Mouse (Mus musculus) lung, postnatal 0 days (tissue): ENCODE data around the gene Ablim2. TPM values are rescaled to one million over a fixed set of nuclear protein-coding genes. Genes with fewer than 3 reads are reported as not detected.

ENCODE experiments used
- ATAC-seq: fragments of 200-750 bp; cut with Nextera tagmentation; 2 replicates; pipeline ENCODE4 v1.8.0; 2017; ENCODE audit warnings: moderate library complexity
- DNase-seq: peaks from one replicate; pipeline ENCODE4 v3.0.0-alpha.2; 2016; ENCODE audit warnings: low spot score
- H3K27ac ChIP-seq: fragments of 300-500 bp; sonication (generic); 2 replicates; pipeline ENCODE4 v1.5.1; 2014; ENCODE audit warnings: antibody characterized with exemption, mild to moderate bottlenecking, low read length, mixed read lengths
- H3K27me3 ChIP-seq: fragments of 300-500 bp; sonication (generic); replicated peaks from 2 replicates; pipeline ENCODE4 v1.6.1; 2014; ENCODE audit warnings: low read length, mixed read lengths; ENCODE audit not compliant: insufficient read depth
- H3K36me3 ChIP-seq: fragments of 300-500 bp; sonication (generic); 2 replicates; pipeline ENCODE4 v1.6.1; 2014; ENCODE audit warnings: low read length, mixed read lengths; ENCODE audit not compliant: insufficient read depth
- H3K4me1 ChIP-seq: fragments of 300-500 bp; sonication (generic); 2 replicates; pipeline ENCODE4 v1.6.1; 2014; ENCODE audit warnings: antibody characterized with exemption, low read depth, low read length, mixed read lengths; ENCODE audit not compliant: insufficient read depth
- H3K4me2 ChIP-seq: fragments of 300-500 bp; sonication (generic); replicated peaks from 2 replicates; pipeline ENCODE4 v1.6.1; 2014; ENCODE audit warnings: low read depth, mild to moderate bottlenecking, low read length, moderate library complexity, mixed read lengths
- H3K4me3 ChIP-seq: fragments of 300-500 bp; sonication (generic); 2 replicates; pipeline ENCODE4 v1.5.1; 2014; ENCODE audit warnings: low read depth, low read length
- H3K9ac ChIP-seq: fragments of 300-500 bp; sonication (generic); replicated peaks from 2 replicates; pipeline ENCODE4 v1.6.1; 2014; ENCODE audit warnings: low read depth, mild to moderate bottlenecking
- H3K9me3 ChIP-seq: fragments of 300-500 bp; sonication (generic); 2 replicates; pipeline ENCODE4 v1.6.1; 2016; ENCODE audit warnings: low read length, mixed read lengths
- CTCF ChIP-seq: IDR thresholded peaks from 2 replicates; pipeline ENCODE4 v1.5.1; 2016; ENCODE audit warnings: antibody characterized with exemption, mild to moderate bottlenecking
- EP300 ChIP-seq: IDR thresholded peaks from 2 replicates; pipeline ENCODE4 v1.6.1; 2016; ENCODE audit warnings: antibody characterized with exemption, mild to moderate bottlenecking, control low read depth
- WGBS: fragments of 180-500 bp; shearing (Covaris S2); extraction: QIAGEN DNeasy Blood & Tissue Kit; methylation state at CpG from one replicate; pipeline ENCODE4 v1.1.7; 2014; 5-methylcytosine and 5-hydroxymethylcytosine counted together
- polyA plus RNA-seq: library from polyadenylated mRNA; unstranded; fragments of >200 nt; fragmentation: Nextera tagmentation; extraction: Ambion mirVana; gene quantifications from 2 replicates; pipeline ENCODE4 v1.2.1, GENCODE M21; 2015

Gene Ablim2
- polyA plus RNA-seq, 1 experiment from 2014 or later, result 0.74 TPM

DNA sequence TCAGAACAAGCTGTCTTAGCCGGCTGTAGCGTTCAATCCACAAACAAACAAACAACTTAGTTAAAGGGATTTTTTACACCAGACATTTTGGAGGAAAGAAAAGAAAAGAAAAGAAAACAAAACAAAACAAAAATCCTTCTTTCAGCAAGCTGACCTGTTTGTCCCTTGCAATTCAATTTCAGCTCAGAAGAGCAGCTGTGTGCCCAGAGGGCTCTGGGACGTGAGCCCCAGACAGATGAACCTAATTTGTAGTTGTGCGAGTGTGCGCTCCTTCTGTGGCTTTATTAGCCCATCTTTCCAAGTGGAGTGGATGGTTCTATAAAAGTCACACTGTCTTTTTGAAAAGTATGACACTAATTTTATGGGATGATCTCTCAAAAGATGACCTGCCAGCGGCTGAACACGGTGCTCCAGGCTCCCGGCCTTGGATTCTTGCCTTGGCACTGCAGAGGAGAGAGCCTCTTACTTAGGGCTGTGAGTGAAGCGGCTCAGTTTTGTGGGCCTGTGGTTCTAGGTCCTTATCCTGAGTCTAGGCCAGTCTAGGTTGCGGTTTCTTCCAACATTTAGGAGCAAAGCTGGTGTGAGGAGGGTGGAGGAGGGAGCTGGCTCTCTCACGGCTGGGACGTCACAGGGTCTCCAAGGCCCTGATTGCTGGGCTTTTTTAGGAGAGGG, 158.1 kb downstream of the Ablim2 start:
- Histone ChIP-seq H3K27me3 (no peaks in the 10 kb centered on the region), H3K9ac (no peak overlapping the region), H3K9me3 (no peaks in the 10 kb centered on the region), H3K4me1 (peaks cover 7% of the 10 kb centered on the region), H3K4me2 (no peak overlapping the region), H3K36me3 (no peaks in the 10 kb centered on the region), H3K4me3 (no peak overlapping the region), H3K27ac (no peak overlapping the region)
- ATAC-seq (no peak), DNase-seq (no peak)
- 87% methylated on average over 12 of the region's 12 CpGs for WGBS
- no peak for TF ChIP-seq EP300
- no peak for TF ChIP-seq CTCF

DNA sequence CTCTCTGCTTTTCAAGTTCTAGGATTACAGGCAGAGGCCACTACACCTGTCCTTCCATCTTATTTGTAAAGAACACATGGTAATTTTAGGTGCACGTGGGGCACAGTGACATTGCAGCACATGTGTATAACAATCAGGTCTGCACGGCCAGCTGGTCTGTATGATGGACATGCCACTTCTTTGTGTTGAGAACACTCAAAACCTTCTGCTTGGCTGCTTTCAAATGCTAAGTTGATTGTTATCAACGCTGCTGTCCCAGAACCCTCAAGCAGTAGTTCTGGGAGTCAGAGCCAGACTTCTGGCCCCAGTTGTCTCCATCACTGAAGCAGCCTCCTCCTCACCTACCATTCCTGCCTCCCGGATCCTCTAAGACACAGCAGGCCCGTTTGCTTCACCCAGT, 159.0 kb downstream of the Ablim2 start:
- 71% methylated on average over 5 of the region's 5 CpGs for WGBS
- Histone ChIP-seq H3K9ac (no peak overlapping the region), H3K4me2 (no peak overlapping the region), H3K36me3 (no peaks in the 10 kb centered on the region), H3K27me3 (no peaks in the 10 kb centered on the region), H3K9me3 (no peaks in the 10 kb centered on the region), H3K27ac (no peak overlapping the region), H3K4me1 (peaks cover 14% of the 10 kb centered on the region), H3K4me3 (no peak overlapping the region)
- no peak for TF ChIP-seq EP300
- TF ChIP-seq CTCF, result no peak
- DNase-seq (no peak), ATAC-seq (no peak)

DNA sequence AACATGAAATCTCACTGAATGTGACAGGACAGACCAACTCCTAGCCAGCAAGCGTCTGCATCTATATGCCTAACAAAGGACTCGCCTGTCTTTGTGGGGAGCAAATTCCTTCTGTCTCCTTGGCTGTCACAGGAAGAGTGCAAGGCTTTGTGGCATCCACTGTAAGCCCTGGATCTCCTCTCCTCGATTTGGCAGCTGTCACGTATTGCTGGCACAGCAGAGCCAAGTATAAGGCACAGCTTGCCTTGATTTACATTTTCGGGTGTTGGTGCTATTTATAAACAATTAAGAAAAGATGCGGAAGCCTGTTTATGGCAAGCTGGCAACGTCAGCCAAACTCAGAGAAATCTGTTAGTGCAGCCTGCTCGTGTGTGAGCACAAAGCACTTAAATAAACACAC, 160.7 kb downstream of the Ablim2 start:
- H3K27me3 ChIP-seq, result no peaks in the 10 kb centered on the region
- no peak overlapping the region for H3K4me2 ChIP-seq
- no peaks in the 10 kb centered on the region for H3K36me3 ChIP-seq
- no peaks in the 10 kb centered on the region for H3K9me3 ChIP-seq
- no peak overlapping the region for H3K4me3 ChIP-seq
- H3K27ac ChIP-seq, result no peak overlapping the region
- 32% methylated on average over 8 of the region's 8 CpGs for WGBS
- peak; percentile 50 for DNase-seq
- no peak for TF ChIP-seq CTCF
- TF ChIP-seq EP300, result no peak
- H3K9ac ChIP-seq, result no peak overlapping the region
- peaks cover 19% of the 10 kb centered on the region for H3K4me1 ChIP-seq
- ATAC-seq, result no peak

DNA sequence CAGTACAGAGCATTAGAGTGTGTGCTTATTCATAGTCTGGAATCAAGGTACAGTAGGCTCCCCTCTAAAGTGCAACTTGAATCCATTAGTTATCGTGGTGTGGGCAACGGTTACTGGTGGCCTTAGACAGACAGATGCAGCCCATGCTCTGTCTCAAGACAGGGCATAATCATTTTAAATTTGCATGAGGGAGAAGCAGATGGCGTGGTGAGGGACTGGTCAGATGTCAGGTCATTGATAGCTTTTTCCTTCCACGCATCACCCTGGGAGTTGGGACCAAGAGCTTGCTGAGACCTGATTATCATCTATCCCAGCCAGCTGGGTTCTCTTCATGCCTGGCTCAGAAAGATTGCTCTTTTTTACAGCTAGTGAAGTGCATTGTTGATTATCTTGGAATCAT, 162.4 kb downstream of the Ablim2 start:
- Histone ChIP-seq H3K9me3 (no peaks in the 10 kb centered on the region), H3K36me3 (no peaks in the 10 kb centered on the region), H3K4me1 (peaks cover 19% of the 10 kb centered on the region), H3K4me2 (no peak overlapping the region), H3K9ac (no peak overlapping the region), H3K27ac (no peak overlapping the region), H3K27me3 (no peaks in the 10 kb centered on the region), H3K4me3 (no peak overlapping the region)
- DNase-seq (no peak), ATAC-seq (no peak)
- WGBS, result 78% methylated on average over 4 of the region's 4 CpGs
- TF ChIP-seq CTCF (no peak), EP300 (no peak)

DNA sequence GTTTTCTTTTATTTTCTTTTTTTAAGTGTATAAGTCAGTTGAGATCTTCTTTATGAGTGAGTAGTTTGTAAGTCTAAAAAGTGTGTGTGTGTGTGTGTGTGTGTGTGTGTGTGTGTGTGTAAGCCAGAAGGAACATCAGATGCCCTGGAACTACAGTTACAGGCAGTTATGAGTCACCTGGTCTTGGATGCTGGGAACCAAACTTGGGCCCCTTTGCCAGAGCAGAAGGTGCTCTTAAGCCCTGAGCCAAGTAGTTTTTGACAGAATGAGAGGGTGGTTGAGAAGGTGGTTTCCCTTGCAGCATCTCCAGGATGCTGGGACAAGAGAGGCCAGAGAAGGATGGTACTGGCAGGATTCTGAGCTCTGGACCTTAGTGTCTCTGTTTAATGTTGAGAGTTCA, 162.9 kb downstream of the Ablim2 start:
- ATAC-seq (no peak), DNase-seq (no peak)
- no peaks in the 10 kb centered on the region for H3K9me3 ChIP-seq
- TF ChIP-seq EP300 (no peak), CTCF (no peak)
- peaks cover 19% of the 10 kb centered on the region for H3K4me1 ChIP-seq
- no peaks in the 10 kb centered on the region for H3K36me3 ChIP-seq
- H3K9ac ChIP-seq, result no peak overlapping the region
- no peaks in the 10 kb centered on the region for H3K27me3 ChIP-seq
- H3K27ac ChIP-seq, result peak overlapping the region; percentile 77; the same call in 1 of the 2 replicates
- H3K4me3 ChIP-seq, result no peak overlapping the region
- H3K4me2 ChIP-seq, result no peak overlapping the region

DNA sequence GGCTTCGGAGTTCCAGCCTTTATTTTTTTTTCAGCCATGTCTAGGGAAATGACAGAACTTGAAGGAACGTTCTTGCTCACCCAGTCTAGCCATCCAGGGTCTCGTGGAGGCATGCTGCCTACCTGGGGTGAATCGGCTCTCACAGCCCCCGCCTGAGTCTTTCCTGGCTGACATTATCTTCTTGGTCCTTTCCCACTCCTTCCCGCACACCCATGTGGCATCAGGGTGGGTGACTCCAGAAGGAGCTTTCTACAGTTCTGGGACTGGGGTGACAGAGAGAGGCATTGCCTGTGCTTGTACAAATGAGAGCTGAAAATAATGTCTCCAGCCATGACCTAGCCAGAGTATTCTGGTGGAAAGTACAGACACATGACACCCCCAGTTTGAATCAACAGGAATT, 163.5 kb downstream of the Ablim2 start:
- Histone ChIP-seq H3K4me2 (no peak overlapping the region), H3K27ac (peak overlapping the region; percentile 77), H3K27me3 (no peaks in the 10 kb centered on the region), H3K4me3 (no peak overlapping the region), H3K36me3 (no peaks in the 10 kb centered on the region), H3K9ac (no peak overlapping the region), H3K4me1 (peaks cover 19% of the 10 kb centered on the region), H3K9me3 (no peaks in the 10 kb centered on the region)
- no peak for TF ChIP-seq CTCF
- TF ChIP-seq EP300, result no peak
- DNase-seq, result no peak
- 44% methylated on average over 6 of the region's 6 CpGs for WGBS
- no peak for ATAC-seq
